Mouse (Mus musculus) lung, postnatal 0 days (tissue): Measurements from ENCODE around the gene Tia1.
A peak's percentile ranks its signal among the peaks of the same experiment; 100 is the strongest.

Source experiments
- CTCF ChIP-seq: IDR thresholded peaks from 2 replicates; pipeline ENCODE4 v1.5.1; 2016; ENCODE audit warnings: antibody characterized with exemption, mild to moderate bottlenecking
- EP300 ChIP-seq: IDR thresholded peaks from 2 replicates; pipeline ENCODE4 v1.6.1; 2016; ENCODE audit warnings: antibody characterized with exemption, mild to moderate bottlenecking, control low read depth

- TF ChIP-seq CTCF (peak; percentile 50), EP300 (no peak)
Measured at GRCm38 (mm10) chr6:86391326-86391725, 12.7 kb upstream of the Tia1 start.
